Mouse (Mus musculus) cerebellum, postnatal 36 days (tissue): ENCODE results near the gene Reep1.

Source experiments
- DNase-seq, 2 experiments: peaks; one replicate each; pipeline ENCODE4 v3.0.0; 2021 to 2022; ENCODE audit warnings: mixed read lengths in 2 of 2

Reep1 gene

DNA sequence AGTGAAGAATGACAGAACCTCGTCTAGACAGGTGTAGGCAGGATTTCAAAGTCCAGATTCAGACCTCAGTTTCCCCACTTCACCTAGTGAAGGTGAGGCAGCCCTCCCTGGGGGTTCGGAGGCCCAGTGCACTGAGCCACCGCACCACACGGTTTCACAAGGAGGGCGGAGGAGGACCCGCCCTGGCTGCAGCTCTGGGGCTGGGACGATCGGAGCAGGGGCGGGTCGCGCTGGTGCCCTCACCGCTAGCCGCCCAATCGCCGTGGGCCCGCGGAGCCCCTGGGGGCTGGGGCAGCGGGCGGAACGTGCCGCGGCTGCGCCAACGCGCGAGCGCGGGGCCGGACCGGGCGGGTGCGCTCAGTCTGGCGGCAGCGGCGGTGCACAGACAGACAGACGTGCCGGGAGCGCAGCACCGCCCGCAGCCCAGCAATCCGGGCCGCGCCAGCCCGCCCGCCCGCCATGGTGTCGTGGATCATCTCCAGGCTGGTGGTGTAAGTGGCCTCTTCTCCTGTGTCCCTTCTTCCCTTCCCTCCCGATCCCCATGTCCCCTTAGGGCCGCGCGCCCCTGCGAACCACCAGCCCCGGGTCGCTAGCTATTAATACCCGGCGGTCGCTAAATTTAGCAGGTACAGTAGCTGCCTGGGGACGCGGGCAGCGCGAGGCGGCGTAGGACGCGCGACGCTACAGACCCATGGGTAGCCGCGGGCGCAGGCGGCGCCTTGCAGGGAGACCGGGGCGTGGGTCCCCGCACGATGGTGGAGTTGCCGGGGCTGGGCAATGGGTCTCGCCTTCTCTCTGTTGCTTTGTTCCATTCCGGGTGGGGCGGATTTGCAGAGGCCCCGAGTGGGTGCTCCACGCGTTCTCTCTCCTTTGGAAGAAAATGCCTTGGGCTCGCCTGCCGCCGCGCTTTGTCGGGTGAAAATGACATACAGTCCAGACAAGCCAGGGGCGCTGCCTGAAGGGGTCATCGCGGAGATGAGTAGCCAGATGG is at the start of gene Reep1:
Reep1 (plus strand) TSS at position 51 of the 991 bp plus-strand sequence.
- DNase-seq, result peak; percentile 67 to 79

DNA sequence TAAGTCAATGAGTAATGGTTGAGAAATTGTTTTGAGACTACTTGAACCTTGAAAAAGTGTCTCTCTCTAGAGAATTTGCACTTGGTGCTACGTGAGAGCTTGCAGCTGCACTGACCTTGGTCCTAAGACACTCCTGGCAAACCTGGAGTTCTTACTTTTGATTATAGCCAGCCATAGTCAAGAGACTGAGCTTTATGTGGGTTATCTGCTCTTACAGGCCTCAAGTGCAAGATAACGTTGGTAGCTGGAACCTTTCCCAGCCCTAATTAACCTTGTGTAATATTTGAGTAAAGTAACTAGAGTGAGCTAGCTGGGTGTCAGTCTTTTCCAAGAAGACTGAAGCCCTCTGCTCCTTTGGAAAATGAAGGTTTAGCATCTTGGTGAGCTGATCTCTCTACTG is 49.1 kb upstream of the Reep1 start:
- DNase-seq, result no peak

DNA sequence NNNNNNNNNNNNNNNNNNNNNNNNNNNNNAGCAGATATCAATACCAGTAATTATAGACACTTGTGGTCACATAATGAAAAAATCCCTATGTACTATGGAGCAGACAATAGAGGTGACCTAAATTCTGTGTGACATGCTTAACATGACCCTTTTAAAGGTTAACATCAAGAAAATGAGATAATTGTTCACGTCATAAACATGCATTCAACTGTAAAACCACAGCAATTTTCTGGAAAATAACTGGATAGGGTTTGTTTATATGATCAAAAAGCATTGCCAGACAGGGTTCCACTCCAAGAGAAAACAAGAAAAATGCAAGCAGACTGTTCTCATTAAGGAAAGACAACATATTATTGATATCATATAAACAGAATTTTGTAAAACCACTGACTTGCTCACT is 42.9 kb upstream of the Reep1 start:
- no peak for DNase-seq

DNA sequence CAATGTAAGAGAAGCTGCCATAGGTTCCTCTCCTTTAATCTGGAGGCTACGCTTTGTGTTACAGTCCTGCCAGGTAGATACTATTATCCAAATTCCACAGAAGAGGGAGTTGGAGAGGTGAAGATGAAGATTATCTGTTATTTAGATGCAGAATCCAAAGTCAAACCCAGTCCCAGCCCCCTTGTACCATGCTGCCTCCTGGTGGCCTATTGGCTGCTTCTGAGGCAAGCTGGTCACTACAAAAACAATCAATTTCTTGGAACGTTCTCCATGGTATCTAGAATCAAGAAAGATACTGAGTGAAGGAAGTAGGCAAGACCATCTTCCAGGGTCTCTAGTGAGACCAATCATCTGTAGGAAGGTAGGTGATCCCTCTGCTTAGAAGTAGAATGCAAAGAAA is 34.2 kb upstream of the Reep1 start:
- no peak for DNase-seq

DNA sequence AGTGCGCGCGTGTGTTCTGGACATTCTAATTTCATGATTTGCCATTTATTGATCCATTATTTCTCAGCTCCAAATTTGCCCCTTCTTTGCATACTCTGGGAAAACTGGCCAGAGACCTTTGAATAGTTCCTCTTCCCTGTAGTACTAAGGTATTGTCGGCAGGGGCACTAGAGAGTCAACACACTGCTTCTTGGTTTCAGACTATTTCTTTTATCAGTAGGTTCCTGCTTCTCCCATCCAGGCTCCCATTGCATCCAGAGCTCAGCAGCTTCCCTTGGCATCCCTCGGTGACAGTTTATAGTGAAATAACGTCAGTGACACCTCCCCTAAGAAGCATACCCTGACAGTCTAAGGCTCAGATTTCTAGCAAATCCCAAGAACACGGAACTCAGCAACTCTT is 28.5 kb upstream of the Reep1 start:
- peak in 1 of 2 experiments; percentile 3 for DNase-seq

DNA sequence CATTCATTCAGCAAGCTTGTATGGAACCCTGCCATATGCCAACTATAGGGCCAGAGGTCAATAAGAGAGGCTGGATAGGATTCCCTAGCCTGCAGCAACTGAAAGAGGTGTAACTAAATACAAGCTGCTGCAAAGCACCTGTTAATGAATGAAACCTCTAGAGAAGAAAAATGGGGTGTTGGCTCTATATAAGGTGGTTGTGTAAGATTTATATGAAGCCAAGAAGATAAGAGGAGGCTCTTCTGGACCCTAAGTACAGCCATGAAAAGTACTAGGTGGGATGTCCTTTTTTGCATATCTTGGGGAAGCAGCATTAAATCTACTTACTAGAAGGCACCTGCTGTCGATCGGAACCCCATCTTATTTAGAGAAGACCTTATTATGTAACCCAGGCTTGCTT is 12.2 kb upstream of the Reep1 start:
- no peak for DNase-seq

DNA sequence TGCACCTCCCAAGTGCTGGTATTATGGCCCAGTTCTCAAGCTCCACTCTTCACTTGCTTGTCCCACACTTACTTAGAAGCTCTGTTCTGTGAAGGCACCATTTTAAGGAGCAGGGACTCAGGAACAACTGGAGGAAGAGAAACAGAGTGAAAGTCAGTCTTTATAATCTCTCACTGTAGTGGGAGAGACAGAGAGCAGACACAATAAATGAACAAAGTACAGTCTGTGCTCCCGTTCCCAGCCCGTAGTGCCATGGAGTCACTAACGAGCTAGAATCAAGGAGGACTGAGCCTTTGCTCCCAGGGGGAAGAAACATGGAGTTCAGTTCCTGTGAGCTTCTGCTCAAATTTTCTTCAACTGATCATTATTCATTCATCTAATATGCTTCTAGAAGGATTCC is 11.8 kb upstream of the Reep1 start:
- DNase-seq, result no peak

DNA sequence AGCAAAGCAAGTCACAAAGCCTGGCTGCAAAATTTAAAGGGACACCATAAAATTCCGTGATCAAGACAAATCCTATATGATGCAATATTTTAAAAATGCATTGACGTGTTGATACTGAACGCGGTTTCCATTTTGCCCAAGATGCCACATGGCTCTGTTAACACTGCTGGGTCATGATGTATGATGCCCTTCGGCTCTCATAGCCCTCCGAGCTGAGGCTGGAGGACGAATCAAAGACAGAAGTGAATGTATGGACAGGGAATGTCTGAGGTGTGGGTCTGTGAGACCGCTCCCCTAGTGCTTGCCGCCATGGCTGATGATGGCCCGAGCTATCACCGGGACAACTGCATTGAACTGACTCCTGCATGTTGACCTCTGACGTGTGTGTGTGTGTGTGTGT is 490 bp upstream of the Reep1 start:
- no peak for DNase-seq

DNA sequence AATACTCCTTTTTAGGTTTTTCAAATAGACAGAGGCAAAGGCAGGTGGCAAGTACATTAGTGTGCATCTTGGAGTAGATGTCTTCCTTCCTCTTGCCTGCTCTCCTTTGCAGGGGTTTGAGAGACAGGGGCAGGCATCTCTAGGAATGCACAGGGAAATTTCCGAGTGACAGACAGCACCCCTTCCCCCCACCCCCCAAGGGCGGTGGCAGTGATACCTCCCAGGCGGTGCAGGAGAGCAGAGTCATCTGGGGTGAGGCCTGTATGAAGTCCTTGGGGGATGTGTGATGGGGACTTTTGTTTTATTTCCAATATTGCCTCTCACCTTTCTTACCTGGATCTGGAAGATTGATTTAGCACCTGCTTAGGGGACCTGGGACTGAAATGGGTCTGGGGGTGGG is 1.2 kb downstream of the Reep1 start:
- DNase-seq, result peak in 1 of 2 experiments; percentile 21

DNA sequence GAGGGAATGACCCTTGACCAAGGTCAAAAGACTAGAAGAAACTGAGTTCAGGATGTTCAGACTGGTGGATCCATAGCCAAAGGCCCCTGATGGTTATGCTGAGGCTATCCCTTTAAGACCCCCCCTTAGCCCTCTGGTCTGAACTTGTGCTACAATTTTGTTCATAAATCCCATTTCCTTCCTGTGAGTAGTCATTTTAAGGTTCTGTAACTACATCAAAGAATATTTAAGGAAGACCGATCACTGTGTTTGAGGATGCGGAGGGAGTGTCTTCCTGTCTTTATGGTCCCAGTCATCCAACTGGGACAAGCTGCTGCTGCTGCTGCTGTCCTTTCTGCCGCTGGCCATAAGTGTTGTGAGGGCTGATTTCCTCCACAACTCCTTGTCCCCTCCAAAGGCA is 3.0 kb downstream of the Reep1 start:
- DNase-seq, result no peak

DNA sequence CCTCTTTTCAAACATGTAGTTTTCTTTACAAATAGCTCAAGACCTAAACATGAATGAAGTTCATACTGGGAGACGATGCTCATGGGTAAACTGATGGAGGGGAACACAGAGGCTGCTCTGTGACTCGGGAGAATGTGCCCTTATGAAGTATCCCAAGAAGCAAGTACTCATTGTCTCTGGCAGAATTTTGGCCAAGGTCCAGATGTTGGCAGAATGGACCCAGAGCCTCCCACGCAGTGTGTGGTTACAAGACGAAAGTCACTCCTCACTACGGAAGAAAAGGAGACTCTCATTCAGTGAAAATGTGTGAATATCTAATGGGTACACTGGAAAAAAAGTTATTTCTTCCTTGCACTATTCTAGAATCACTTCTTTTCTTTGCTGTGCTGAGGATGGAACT is 3.8 kb downstream of the Reep1 start:
- DNase-seq, result no peak

DNA sequence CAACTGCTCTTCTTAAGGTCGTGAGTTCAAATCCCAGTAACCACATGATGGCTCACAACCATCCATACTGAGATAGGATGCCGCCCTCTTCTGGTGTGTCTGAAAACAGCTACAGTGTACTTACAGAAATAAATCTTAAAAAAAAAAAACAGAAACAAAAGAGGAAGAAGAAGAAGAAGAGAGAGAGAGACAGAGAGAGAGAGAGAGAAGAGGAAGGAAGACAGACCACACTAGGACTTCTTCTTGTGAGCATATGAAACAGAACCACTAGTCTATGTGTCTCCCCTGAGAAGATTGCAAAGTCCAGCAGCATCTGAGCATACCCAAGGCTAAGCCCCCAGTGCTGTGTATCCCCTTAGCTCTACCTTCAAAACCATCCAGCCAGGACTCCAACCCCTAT is 6.2 kb downstream of the Reep1 start:
- no peak for DNase-seq

DNA sequence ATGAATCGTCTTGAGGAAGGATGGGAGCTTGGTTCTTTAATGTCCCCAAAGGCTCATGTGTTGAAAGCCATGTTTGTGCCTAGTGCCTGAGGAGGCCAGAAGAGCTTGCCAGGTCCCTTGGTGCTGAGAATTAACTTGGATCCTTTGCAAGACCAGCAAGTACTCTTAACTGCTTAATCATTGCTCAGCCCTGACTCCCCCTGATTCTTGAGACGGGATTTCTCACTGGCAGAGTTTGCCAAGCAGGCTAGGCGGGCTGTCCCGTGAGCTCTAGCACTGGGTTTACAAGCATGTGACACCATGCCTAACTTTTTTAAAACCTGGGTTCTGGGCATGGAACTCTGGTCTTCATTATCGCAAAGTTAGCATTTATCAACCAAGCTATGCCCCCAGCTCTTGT is 7.6 kb downstream of the Reep1 start:
- DNase-seq, result no peak

DNA sequence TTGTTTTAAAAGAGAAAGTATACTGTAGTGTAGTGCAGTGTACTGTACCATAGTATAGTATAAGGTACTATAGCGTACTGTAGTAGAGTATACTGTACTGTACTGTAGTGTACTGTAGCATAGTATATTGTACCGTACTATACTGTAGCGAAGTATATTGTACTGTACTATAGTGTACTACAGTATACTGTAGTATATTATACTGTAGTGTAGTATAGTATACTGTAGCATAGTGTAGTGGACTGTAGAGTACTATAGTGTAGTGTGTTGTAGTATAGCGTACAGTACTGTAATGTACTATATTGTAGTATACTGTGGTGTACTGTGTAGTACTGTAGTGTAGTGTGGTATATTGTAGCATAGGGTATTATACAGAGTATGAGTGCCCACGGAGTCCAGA is 9.1 kb downstream of the Reep1 start:
- no peak for DNase-seq

DNA sequence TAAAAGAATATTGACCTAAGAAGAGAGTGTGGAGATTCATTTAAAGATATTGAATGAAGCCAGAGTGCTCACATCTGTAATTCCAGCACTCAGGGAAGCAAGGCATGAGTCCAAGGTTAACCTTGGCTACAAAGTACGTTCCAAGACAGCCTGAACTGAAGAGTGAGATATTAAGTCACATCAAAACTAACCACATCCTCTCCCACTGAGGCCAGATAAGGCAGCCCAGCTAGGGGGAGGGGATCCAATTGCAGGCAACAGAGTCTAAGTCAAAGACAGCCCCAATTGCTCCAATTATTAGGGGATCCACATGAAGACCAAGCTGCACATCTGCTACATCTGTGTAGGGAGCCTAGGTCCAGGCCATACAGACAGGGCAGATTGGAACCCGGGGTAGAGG is 11.0 kb downstream of the Reep1 start:
- DNase-seq, result no peak

DNA sequence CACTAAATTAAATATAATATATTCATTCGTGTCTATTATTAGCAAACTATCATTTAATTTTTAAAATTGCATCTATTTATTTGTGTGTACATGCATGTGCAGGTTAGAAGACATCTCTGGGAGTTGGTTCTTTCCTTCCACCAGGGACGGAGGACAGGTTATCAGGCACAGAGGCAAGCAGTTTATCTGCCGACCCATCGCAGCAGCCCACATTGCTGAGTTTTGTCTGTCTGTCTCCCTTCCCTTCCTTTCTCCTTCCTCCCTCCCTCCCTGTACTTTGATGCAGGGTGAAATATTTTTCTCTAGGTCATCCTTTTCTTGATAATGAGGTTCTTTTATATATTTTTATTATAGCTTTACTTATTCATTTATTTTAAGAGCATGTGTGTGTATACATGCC is 11.9 kb downstream of the Reep1 start:
- no peak for DNase-seq

DNA sequence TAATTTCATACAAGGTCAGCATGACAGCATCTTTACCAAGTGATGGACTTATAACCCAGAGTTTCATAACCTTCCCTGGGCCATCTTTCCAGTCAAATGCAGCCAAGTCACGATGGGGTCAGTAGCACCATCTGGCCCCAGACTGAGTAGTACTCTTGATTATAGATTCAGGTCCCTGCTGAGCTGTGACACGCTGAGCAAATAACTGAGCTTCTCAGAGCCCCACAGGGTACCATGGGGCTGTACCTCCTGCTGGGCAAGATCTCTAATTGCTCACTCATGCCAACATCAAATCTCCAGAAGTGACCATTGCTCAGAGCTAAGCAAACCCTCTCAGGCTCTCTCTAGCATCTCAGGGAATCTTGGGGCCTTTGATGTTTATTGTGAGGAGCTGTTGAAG is 15.6 kb downstream of the Reep1 start:
- DNase-seq, result peak; percentile 27 to 35

DNA sequence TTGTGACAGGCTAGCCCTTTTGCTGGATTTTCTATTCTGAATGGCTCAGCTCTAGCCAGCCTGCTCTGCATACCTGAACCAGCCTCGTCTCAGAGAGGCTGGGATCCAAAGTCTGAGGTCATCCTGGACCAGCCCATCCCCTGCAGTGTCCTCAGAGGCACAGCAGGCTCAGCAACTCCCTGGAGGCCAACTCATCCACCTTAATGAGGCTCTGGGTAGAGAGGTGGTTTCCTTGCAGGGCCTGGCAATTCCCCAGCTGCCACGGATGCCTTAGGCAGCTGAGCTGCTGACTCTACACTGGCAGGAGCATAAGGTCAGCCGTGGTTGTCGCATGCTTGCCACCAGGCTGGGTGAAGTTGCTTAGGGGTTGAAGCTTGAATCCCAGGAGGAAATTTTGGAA is 16.2 kb downstream of the Reep1 start:
- DNase-seq, result peak; percentile 37 to 44

DNA sequence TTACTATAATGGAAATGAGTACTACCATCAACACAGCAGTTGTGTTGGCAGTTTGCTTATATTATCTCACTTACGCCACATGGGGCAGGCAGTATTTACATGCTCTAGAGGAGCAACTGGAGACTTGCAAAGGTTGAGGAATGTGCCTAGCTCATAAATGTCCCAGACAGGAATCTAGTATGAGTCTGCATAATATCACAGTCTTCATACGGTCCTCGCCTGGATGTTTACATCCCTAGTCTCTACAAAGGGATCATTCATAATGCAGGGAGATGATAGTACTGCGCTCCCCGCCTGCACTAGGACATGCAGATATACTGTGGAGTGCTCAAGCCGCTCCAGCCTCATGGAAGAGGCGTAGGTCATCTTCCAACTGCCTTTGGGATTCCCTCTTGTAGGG is 19.3 kb downstream of the Reep1 start:
- no peak for DNase-seq

DNA sequence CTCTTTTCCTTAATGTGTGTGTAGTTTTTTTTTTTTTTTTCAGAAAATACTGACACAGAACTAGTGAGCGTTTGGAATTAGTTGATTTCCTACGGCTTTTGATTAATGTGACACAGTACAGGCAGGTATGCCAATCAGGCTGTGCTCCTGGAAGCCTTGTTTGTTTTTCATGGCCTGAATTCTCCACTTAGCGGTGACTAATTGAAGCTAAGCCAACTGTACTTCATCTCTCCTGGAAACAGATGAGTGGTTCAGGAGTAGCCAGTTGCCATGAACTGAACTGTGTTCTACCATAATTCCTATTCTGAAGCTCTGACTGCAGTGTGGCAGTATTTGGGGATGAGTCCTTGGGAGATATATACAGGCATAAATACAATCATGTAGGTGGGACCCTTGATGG is 20.9 kb downstream of the Reep1 start:
- no peak for DNase-seq

DNA sequence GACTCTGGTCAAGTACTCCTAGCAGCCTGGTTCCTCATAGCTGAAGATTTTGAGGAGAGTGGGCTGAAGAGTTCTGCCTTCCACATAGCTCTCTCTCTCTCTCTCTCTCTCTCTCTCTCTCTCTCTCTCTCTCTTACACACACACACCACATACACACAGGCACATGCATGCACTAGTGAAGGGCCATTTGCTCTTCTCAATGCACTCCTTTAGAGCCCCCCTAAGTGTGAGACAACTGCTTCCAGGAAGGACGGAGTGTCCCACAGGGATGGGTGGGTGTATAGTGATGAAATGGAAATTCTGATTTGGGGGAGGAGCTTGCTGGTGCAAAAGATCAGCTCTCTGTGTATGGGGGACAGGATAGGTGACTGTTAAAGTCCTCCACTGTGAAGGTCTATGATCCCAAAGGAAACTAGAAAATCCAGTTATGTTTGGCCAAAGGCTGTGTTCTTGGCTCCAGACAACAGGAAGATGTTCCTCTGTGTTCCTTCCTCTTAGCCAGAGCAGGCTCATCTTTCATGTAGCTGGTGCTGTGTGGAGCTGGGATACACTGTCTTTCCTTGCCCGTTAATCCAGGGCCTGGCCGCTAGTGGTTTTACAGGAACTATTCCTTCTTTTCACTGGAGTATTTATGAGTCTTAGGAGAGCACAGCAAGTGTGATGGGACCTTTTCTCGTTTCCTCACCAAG is 27.7 kb downstream of the Reep1 start:
- no peak for DNase-seq

DNA sequence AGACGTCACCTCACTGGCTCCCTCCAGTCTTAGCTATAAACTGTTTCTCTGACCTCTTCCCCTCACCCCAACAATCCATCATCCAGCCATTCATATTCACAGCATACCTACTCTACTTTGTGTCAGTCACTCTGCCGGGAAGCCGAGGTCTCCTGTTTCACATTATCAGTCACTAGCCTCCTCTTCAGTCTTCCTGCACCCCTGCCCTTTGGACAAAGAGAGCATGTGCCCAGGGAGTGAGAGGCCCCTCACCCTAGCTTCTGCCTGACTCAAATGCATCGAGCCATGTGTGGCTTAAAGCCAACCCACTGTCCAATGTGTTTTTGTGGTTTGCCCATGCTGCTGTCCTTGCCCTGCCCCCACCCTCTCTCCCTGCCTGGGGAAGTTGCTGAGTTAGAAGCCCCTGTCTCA is 28.2 kb downstream of the Reep1 start:
- no peak for DNase-seq

DNA sequence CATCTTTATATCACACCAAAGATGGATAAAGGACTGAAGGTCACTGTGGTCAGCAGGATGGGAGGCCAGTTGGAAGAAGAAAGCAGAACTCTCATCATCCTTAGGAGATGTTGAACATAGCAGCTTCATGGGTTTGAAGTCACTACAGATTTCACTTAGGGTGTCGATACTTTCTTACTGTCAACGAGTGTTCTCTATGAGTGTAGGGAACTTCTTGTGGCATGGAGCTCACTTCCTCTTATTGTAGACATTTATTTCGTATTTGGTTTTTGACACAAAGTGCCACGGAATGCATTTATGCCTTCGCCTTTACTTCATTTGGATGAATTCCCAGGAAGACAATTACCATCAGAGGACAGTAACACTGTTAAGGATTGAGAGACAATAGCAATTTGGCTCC is 28.7 kb downstream of the Reep1 start:
- DNase-seq, result no peak

DNA sequence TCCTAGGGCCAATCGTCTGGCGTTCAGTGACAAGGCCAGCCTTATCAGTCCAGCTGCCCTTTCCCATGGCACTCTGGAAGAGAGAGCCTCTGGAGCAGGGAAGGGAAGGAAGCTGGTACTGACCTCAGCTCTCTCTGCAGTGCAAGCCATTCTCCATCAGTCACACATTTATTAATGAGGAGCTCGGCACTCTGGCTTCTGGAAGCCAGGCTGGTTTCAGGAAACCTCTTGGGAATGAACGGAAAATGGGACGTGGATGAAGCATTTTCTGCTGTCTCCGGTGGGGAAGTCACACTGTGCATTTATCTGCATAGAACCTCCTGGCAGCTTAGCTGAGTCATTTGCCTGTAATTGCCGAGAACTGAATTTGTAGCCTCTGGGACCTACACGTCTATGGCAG is 29.8 kb downstream of the Reep1 start:
- DNase-seq, result no peak
